Mouse (Mus musculus): Measurements from ENCODE around the gene Mafg.
"Not testable (repeated sequence)": the region's sequence is repeated elsewhere in the genome, so short reads cannot be mapped to it uniquely, and the experiment has no call there.

Mafg gene

GRCm38 (mm10) chr11:120633520-120634343 lies at the start of gene Mafg:
Mafg (minus strand) TSS chr11:120633600.
- peak; percentile 97 for DNase-seq (ENCODE audit: low spot score)

- DNase-seq (ENCODE audit: low spot score): no peak
Observed at GRCm38 (mm10) chr11:120682683-120683082, 49.3 kb upstream of the Mafg start.

GRCm38 (mm10) chr11:120679909-120680308 lies 46.5 kb upstream of the Mafg start:
- peak; percentile 69 for DNase-seq (ENCODE audit: low spot score)

- no peak for DNase-seq (ENCODE audit: low spot score)
Observed at GRCm38 (mm10) chr11:120676951-120677350, 43.6 kb upstream of the Mafg start.

- not testable (repeated sequence) for DNase-seq (ENCODE audit: low spot score)
Observed at GRCm38 (mm10) chr11:120675875-120676274, 42.5 kb upstream of the Mafg start.

- DNase-seq (ENCODE audit: low spot score): no peak
Observed at GRCm38 (mm10) chr11:120673594-120674122, 40.3 kb upstream of the Mafg start.

GRCm38 (mm10) chr11:120672687-120673593 lies 39.5 kb upstream of the Mafg start, which contains the start of gene Aspscr1:
Aspscr1 (plus strand) TSS chr11:120672973.
- DNase-seq (ENCODE audit: low spot score): peak; percentile 95

- peak; percentile 59 for DNase-seq (ENCODE audit: low spot score)
Observed at GRCm38 (mm10) chr11:120666617-120667016, 33.2 kb upstream of the Mafg start.

GRCm38 (mm10) chr11:120665406-120665805 lies 32.0 kb upstream of the Mafg start:
- DNase-seq (ENCODE audit: low spot score): no peak

- DNase-seq (ENCODE audit: low spot score): no peak
Observed at GRCm38 (mm10) chr11:120663714-120664113, 30.3 kb upstream of the Mafg start.

GRCm38 (mm10) chr11:120662759-120663158 lies 29.4 kb upstream of the Mafg start:
- DNase-seq (ENCODE audit: low spot score): no peak

- DNase-seq (ENCODE audit: low spot score): no peak
Observed at GRCm38 (mm10) chr11:120661076-120661460, 27.7 kb upstream of the Mafg start, which contains the start of gene Notum. Notum (minus strand) TSS chr11:120661175.

- peak; percentile 76 for DNase-seq (ENCODE audit: low spot score)
Observed at GRCm38 (mm10) chr11:120660301-120661075, 27.1 kb upstream of the Mafg start.

GRCm38 (mm10) chr11:120659509-120660300 lies 26.3 kb upstream of the Mafg start:
- no peak for DNase-seq (ENCODE audit: low spot score)

- peak; percentile 77 for DNase-seq (ENCODE audit: low spot score)
Observed at GRCm38 (mm10) chr11:120658876-120659410, 25.5 kb upstream of the Mafg start.

GRCm38 (mm10) chr11:120657301-120657700 lies 23.9 kb upstream of the Mafg start:
- DNase-seq (ENCODE audit: low spot score): no peak

- DNase-seq (ENCODE audit: low spot score): no peak
Observed at GRCm38 (mm10) chr11:120654741-120655140, 21.3 kb upstream of the Mafg start.

- DNase-seq (ENCODE audit: low spot score): no peak
Observed at GRCm38 (mm10) chr11:120651872-120652271, 18.5 kb upstream of the Mafg start.

GRCm38 (mm10) chr11:120648001-120648476 lies 14.6 kb upstream of the Mafg start, which contains the start of gene Myadml2:
Myadml2 (minus strand) TSS chr11:120648158.
- peak; percentile 34 for DNase-seq (ENCODE audit: low spot score)
